Mouse (Mus musculus) cerebellum, adult 8-10 months (tissue): ENCODE results near the gene Foxd4.
A peak's percentile ranks its signal among the peaks of the same experiment; 100 is the strongest.

Experiments
- DNase-seq: peaks from one replicate; pipeline ENCODE4 v3.0.0; 2022

Foxd4 gene

DNA sequence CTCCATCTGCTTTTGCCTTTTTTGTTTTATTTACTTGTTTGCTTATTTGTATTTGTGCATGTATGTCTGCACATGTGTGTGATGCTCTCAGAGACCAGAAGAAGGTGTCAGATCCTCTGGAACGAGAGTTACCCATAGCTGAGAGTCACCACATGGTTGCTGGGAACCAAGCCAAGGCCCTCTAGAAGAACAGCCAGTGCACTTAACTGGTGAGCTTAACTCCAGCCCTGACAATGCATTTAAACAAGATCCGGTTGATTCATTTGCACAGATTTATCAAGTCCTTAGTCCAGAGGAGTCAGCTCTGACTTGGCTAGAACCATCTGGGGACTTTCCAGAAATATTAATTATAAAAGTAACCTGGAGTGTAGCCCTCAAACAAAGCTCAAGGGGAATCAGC lies 27.1 kb downstream of the Foxd4 start:
- DNase-seq = no peak

DNA sequence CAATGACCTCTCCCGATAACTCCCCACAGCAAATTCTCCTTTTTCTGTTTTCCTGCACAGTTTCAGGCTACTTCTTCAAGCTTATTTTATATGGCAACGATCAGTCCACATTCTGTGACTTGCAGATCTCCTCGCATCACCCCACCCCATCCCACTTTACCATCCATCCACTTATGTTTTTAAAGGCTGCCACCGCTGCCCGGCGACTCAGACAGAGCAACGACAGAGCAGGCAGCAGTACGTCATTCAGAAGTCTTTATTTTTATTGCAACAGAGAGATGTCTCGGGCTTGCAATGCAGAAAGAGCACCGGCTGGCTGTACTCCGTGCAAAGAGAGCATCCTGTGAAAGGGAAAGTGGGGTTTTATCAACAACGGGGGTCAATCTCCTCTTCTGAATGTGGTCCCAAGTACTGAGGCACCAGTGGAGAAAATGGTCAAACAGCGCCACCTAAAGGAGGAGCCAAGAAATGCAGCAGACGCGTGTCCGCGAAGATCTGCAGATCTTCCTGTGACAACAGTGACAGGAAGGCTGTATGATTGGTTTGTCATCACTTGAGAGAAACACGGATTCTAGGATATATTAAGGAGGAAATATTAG lies 29.9 kb downstream of the Foxd4 start:
- peak; percentile 37 for DNase-seq

DNA sequence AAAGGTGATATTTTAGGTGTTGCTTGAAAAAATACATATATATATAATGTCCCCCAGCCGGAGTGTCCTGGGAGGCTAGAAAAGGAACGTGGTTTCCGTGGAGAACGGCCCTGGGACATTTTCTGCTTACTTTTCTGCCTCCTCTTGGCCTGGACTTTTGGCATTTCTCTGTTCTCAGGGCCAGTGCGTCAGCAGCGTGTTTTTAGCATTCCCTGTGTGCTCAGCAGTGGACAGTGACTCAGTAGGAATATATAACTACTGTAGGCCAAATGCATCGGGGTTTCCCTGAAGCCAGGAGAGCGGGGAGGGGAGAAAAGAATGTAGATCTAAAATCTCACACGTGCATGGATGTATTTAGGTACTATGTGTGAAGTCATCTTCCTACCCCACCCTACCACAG lies 35.6 kb downstream of the Foxd4 start:
- no peak for DNase-seq

DNA sequence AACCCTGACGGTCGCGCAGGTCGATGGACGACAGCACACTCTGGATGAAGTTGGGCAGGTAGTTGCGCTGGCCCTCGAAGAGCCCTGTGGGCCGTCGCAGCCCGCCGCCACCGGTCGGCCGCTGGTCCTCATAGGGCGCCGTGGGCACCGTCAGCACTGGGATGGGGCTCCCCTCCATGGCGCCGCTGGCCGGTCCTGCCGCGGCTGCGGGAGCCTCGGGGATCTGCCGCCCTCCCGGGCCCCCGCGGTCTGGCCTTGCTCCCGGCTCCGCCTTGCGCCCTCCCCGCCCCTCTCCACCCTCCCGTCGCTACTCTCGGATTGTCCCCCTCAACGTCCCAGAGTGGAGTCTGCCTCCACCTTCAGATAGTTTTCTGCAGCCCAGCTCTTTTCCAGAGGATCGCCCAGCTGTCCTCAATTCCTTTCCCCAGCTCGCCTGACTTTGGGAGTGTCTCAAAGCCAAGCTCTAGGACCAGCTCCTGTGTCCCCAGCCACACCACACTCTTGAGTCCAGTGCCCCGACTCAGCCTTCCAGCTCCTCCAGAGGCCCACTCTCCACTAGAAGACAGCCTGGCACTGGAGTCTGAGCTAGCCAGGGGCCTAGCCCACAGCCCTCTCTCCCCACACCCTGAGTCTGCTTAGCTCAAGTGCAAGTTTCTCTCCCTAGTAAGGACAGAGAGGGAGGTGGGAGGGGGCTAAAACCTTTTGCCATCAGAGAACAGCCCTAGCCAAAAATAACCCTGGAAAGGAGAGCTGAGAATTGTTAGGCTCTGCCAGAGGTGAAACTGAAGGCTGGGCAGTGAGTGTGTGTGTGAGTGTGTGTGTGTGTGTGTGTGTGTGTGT lies 39.2 kb downstream of the Foxd4 start, which contains the start of gene Pgm5:
TSS of gene Pgm5 (minus strand) at position 244 of the 840 bp plus-strand sequence.
- DNase-seq = no peak

DNA sequence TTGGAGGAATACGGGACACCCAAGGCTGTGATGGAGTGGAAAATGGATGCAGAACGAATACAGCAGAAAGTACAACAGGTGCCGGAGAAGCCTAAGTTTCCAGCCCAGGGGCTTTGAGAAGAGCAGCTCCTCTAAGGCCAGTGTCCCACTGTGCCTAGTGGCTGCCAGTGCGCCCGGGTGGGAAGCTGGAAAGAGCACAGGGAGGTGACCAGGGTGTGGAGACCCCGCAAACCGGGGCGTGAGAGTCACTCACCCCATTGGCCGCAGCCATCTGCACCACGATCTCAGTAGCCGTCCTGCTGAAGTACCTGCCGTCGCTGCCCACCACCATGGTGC lies 39.8 kb downstream of the Foxd4 start:
- no peak for DNase-seq

DNA sequence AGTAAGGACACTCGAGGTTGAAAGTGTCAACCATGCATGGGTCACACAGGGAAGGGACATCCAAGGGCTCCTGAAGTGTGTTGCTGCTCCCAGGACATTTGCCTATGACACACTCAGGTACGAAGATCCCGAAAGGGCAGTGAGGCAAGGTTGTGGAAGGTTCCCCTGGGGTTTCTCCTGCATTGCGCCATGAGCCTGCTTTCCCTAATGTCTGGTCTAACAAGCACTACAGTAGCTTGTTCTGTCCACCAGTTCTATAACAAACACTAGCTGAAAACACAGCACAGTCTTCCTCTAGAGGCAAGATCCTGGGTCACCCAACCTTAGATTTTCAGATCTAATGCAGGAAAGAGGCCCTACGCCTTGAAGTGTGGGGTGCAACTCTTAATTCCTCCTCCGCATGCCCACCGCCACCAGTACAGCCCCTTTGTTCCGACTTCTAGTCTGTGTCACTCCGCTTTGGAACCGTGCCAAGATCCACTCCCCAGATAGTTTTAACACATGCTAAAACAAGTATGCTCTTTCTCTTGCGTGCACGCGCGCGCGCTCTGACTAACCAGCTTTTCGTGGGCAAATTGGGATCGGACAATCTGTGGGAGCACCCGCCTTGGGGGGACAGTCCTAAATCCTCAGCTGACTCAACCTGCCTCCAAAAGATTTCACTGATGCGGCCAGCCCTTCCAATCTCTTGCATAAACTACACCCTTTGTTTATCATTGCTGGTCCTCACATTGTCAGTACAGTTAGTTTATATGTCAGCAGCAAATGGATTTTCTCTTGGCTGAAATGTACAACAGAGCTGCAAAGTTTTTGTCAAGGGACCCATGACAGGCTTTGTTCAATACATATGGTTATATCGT lies 49.3 kb downstream of the Foxd4 start:
- no peak for DNase-seq
